Mouse (Mus musculus): Measurements from ENCODE around the gene Foxd2.

DNA sequence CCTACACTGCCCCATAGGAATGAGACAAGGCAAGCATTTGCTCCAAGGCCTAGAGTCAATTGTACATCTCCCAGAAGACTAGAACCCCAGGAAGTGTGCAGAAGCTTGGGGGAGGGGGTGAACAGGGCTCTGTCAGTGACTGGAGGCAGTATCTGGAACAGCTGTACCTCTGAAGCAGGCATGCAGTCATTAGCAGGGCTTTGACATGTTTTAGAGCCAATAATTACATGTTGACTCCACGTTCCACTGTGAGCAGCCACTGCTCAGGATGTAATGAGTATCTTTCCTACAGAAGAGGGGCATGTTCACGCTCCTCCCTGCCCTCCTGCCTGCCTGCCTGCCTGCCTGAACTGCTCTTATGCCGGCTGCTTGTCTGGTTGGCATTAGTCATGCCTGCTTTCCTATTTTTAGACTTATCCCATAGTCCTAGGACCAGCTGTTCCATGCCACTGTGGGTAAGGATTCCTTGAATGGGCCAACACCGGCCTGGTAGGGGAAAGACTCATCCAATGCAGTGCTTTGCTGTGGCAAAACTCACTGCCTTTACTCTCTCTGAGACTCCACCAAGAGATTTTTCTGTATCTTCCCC is 28.9 kb upstream of the Foxd2 start:
- no peak for TF ChIP-seq CTCF (conservative IDR thresholded peaks at IDR 0.05; ENCODE audit: low read length)
- no peak for TF ChIP-seq POU5F1 (IDR thresholded peaks at IDR 0.05; ENCODE audit: borderline replicate concordance, low read length)
- TF ChIP-seq NANOG (IDR thresholded peaks at IDR 0.05; ENCODE audit: borderline replicate concordance, low read length) = no peak
